Mouse (Mus musculus) stomach, embryonic 15.5 days (tissue): ENCODE measurements at regions not wholly inside any gene's neighbourhood (a gene's known extent, or its start where the extent isn't known, plus 50 kb on each side); places are given as distances from the start of the nearest gene placed in this dataset.
A peak's percentile ranks its signal among the peaks of the same experiment; 100 is the strongest.

Source experiments
- ATAC-seq: fragments of 200-750 bp; cut with Nextera tagmentation; 2 replicates; pipeline ENCODE4 v1.8.0; 2017; ENCODE audit warnings: low read depth, moderate number of reproducible peaks, moderate TSS enrichment; ENCODE audit not compliant: insufficient read depth, low FRiP score
- H3K27ac ChIP-seq: fragments of 300-500 bp; sonication (generic); 2 replicates; pipeline ENCODE4 v1.5.1; 2015; ENCODE audit warnings: mild to moderate bottlenecking, inconsistent platforms
- H3K27me3 ChIP-seq: fragments of 300-500 bp; sonication (generic); replicated peaks from 2 replicates; pipeline ENCODE4 v1.6.1; 2015; ENCODE audit warnings: inconsistent platforms
- H3K36me3 ChIP-seq: fragments of 300-500 bp; sonication (generic); 2 replicates; pipeline ENCODE4 v1.6.1; 2015; ENCODE audit warnings: inconsistent platforms
- H3K4me1 ChIP-seq: fragments of 300-500 bp; sonication (generic); 2 replicates; pipeline ENCODE4 v1.6.1; 2015; ENCODE audit warnings: inconsistent platforms
- H3K4me2 ChIP-seq: fragments of 300-500 bp; sonication (generic); 2 replicates; pipeline ENCODE4 v1.6.1; 2015; ENCODE audit warnings: mild to moderate bottlenecking, inconsistent platforms
- H3K4me3 ChIP-seq: fragments of 300-500 bp; sonication (generic); replicated peaks from 2 replicates; pipeline ENCODE4 v1.5.1; 2015; ENCODE audit warnings: inconsistent platforms
- H3K9ac ChIP-seq: fragments of 300-500 bp; sonication (generic); 2 replicates; pipeline ENCODE4 v1.6.1; 2015; ENCODE audit warnings: inconsistent platforms
- H3K9me3 ChIP-seq: fragments of 300-500 bp; sonication (generic); 2 replicates; pipeline ENCODE4 v1.6.1; 2016; ENCODE audit warnings: inconsistent platforms
- WGBS: fragments of 180-500 bp; shearing (Covaris S2); methylation state at CpG from one replicate; pipeline ENCODE4 v1.1.7; 2015; 5-methylcytosine and 5-hydroxymethylcytosine counted together

- WGBS, result 75% methylated on average over 13 of the region's 13 CpGs
- no peaks in the 10 kb centered on the region for H3K9me3 ChIP-seq
- no peaks in the 10 kb centered on the region for H3K36me3 ChIP-seq
- H3K27me3 ChIP-seq, result no peaks in the 10 kb centered on the region
- H3K9ac ChIP-seq, result no peak overlapping the region
- H3K27ac ChIP-seq, result no peak overlapping the region
- no peaks in the 10 kb centered on the region for H3K4me1 ChIP-seq
- H3K4me3 ChIP-seq, result no peak overlapping the region
- H3K4me2 ChIP-seq, result no peak overlapping the region
- ATAC-seq, result no peak
Observed at GRCm38 (mm10) chr6:140993643-140994580, 255.2 kb upstream of the Pde3a start.

GRCm38 (mm10) chr6:140995340-140996135 is 253.5 kb upstream of the Pde3a start:
- Histone ChIP-seq H3K4me1 (no peaks in the 10 kb centered on the region), H3K4me2 (no peak overlapping the region), H3K4me3 (no peak overlapping the region), H3K27ac (no peak overlapping the region), H3K9me3 (no peaks in the 10 kb centered on the region), H3K27me3 (no peaks in the 10 kb centered on the region), H3K36me3 (no peaks in the 10 kb centered on the region), H3K9ac (no peak overlapping the region)
- 73% methylated on average over 14 of the region's 14 CpGs for WGBS
- no peak for ATAC-seq

GRCm38 (mm10) chr6:140998069-140998468 is 251.0 kb upstream of the Pde3a start:
- Histone ChIP-seq H3K27ac (no peak overlapping the region), H3K4me2 (no peak overlapping the region), H3K4me1 (no peaks in the 10 kb centered on the region), H3K27me3 (no peaks in the 10 kb centered on the region), H3K9me3 (no peaks in the 10 kb centered on the region), H3K9ac (no peak overlapping the region), H3K4me3 (no peak overlapping the region), H3K36me3 (no peaks in the 10 kb centered on the region)
- WGBS, result 79% methylated on average over 7 of the region's 7 CpGs
- ATAC-seq, result no peak

- ATAC-seq, result no peak
- Histone ChIP-seq H3K9ac (no peak overlapping the region), H3K4me3 (no peak overlapping the region), H3K4me1 (no peaks in the 10 kb centered on the region), H3K27me3 (no peaks in the 10 kb centered on the region), H3K27ac (no peak overlapping the region), H3K9me3 (no peaks in the 10 kb centered on the region), H3K36me3 (no peaks in the 10 kb centered on the region), H3K4me2 (no peak overlapping the region)
- 14% methylated on average over 2 of the region's 2 CpGs for WGBS
Observed at GRCm38 (mm10) chr6:141000552-141000951, 248.5 kb upstream of the Pde3a start.

- 43% methylated on average over 3 of the region's 3 CpGs for WGBS
- no peaks in the 10 kb centered on the region for H3K36me3 ChIP-seq
- no peaks in the 10 kb centered on the region for H3K9me3 ChIP-seq
- no peak for ATAC-seq
- no peaks in the 10 kb centered on the region for H3K27me3 ChIP-seq
- H3K4me1 ChIP-seq, result no peaks in the 10 kb centered on the region
- no peak overlapping the region for H3K4me3 ChIP-seq
- no peak overlapping the region for H3K27ac ChIP-seq
- no peak overlapping the region for H3K9ac ChIP-seq
- H3K4me2 ChIP-seq, result no peak overlapping the region
Observed at GRCm38 (mm10) chr6:141001306-141001705, 247.8 kb upstream of the Pde3a start.

GRCm38 (mm10) chr6:141015055-141015681 is 233.9 kb upstream of the Pde3a start:
- H3K4me3 ChIP-seq, result no peak overlapping the region
- no peaks in the 10 kb centered on the region for H3K4me1 ChIP-seq
- H3K9me3 ChIP-seq, result no peaks in the 10 kb centered on the region
- no peaks in the 10 kb centered on the region for H3K27me3 ChIP-seq
- no peak for ATAC-seq
- WGBS, result 60% methylated on average over 11 of the region's 11 CpGs
- no peak overlapping the region for H3K4me2 ChIP-seq
- no peak overlapping the region for H3K9ac ChIP-seq
- H3K36me3 ChIP-seq, result no peaks in the 10 kb centered on the region
- H3K27ac ChIP-seq, result no peak overlapping the region

- no peak overlapping the region for H3K27ac ChIP-seq
- no peaks in the 10 kb centered on the region for H3K4me1 ChIP-seq
- H3K9ac ChIP-seq, result no peak overlapping the region
- no peaks in the 10 kb centered on the region for H3K36me3 ChIP-seq
- no peaks in the 10 kb centered on the region for H3K9me3 ChIP-seq
- no peak for ATAC-seq
- 0 out of 2 replicates have a peak, but pooled peaks cover 3% of the 10 kb centered on the region for H3K27me3 ChIP-seq
- no peak overlapping the region for H3K4me3 ChIP-seq
- H3K4me2 ChIP-seq, result no peak overlapping the region
- WGBS, result 65% methylated on average over 4 of the region's 4 CpGs
Observed at GRCm38 (mm10) chr6:141023501-141023900, 225.6 kb upstream of the Pde3a start.

- WGBS, result 33% methylated on average over 4 of the region's 4 CpGs
- no peak overlapping the region for H3K4me2 ChIP-seq
- peak; percentile 75 for ATAC-seq
Observed at GRCm38 (mm10) chr6:141027353-141027752, 221.7 kb upstream of the Pde3a start.

GRCm38 (mm10) chr6:141027787-141028186 is 221.3 kb upstream of the Pde3a start:
- Histone ChIP-seq H3K27me3 (0 out of 2 replicates have a peak, but pooled peaks cover 3% of the 10 kb centered on the region), H3K36me3 (no peaks in the 10 kb centered on the region), H3K4me1 (no peaks in the 10 kb centered on the region), H3K27ac (no peak overlapping the region), H3K4me2 (no peak overlapping the region), H3K9ac (no peak overlapping the region), H3K4me3 (no peak overlapping the region), H3K9me3 (no peaks in the 10 kb centered on the region)
- no peak for ATAC-seq
- 87% methylated on average over 5 of the region's 5 CpGs for WGBS

More at GRCm38 (mm10) chr6:141027353-141027752, 221.7 kb upstream of the Pde3a start:
- Histone ChIP-seq H3K9me3 (no peaks in the 10 kb centered on the region), H3K36me3 (no peaks in the 10 kb centered on the region), H3K4me1 (no peaks in the 10 kb centered on the region), H3K27ac (no peak overlapping the region), H3K9ac (no peak overlapping the region), H3K27me3 (0 out of 2 replicates have a peak, but pooled peaks cover 3% of the 10 kb centered on the region), H3K4me3 (no peak overlapping the region)

GRCm38 (mm10) chr6:141034824-141035223 is 214.2 kb upstream of the Pde3a start:
- Histone ChIP-seq H3K4me2 (no peak overlapping the region), H3K9me3 (no peaks in the 10 kb centered on the region), H3K36me3 (no peaks in the 10 kb centered on the region), H3K4me1 (no peaks in the 10 kb centered on the region), H3K4me3 (no peak overlapping the region), H3K9ac (no peak overlapping the region), H3K27ac (no peak overlapping the region), H3K27me3 (no peaks in the 10 kb centered on the region)
- no peak for ATAC-seq
- 58% methylated on average over 5 of the region's 5 CpGs for WGBS

GRCm38 (mm10) chr6:141041358-141041757 is 207.7 kb upstream of the Pde3a start:
- no peak overlapping the region for H3K9ac ChIP-seq
- no peaks in the 10 kb centered on the region for H3K36me3 ChIP-seq
- H3K4me1 ChIP-seq, result no peaks in the 10 kb centered on the region
- 52% methylated on average over 5 of the region's 5 CpGs for WGBS
- H3K9me3 ChIP-seq, result no peaks in the 10 kb centered on the region
- no peak overlapping the region for H3K4me3 ChIP-seq
- H3K27me3 ChIP-seq, result no peaks in the 10 kb centered on the region
- peak overlapping the region; percentile 61 for H3K27ac ChIP-seq
- peak overlapping the region; percentile 30; the same call in 1 of the 2 replicates for H3K4me2 ChIP-seq
- ATAC-seq, result peak; percentile 43; the same call in 1 of the 2 replicates
